Mouse (Mus musculus): ENCODE measurements around the gene Hspa4. TPM values are rescaled to one million over a fixed set of nuclear protein-coding genes. Genes with fewer than 3 reads are reported as not detected.
"Not testable (repeated sequence)": the region's sequence is repeated elsewhere in the genome, so short reads cannot be mapped to it uniquely, and the experiment has no call there.

The Hspa4 gene
- total RNA-seq (2021), result 10 to 100 TPM; 82.0 to 82.4 TPM
- long read RNA-seq, experiment 1, full-length matches to known transcripts, result 20 of 43 reads
- long read RNA-seq, experiment 1, partial matches to known transcripts, result 7 of 43 reads
- long read RNA-seq, experiment 1, other reads (novel, unspliced or antisense), result 16 of 43 reads
- long read RNA-seq, experiment 2, full-length matches to known transcripts, result 28 of 53 reads
- long read RNA-seq, experiment 2, partial matches to known transcripts, result 8 of 53 reads
- long read RNA-seq, experiment 2, other reads (novel, unspliced or antisense), result 17 of 53 reads

DNA sequence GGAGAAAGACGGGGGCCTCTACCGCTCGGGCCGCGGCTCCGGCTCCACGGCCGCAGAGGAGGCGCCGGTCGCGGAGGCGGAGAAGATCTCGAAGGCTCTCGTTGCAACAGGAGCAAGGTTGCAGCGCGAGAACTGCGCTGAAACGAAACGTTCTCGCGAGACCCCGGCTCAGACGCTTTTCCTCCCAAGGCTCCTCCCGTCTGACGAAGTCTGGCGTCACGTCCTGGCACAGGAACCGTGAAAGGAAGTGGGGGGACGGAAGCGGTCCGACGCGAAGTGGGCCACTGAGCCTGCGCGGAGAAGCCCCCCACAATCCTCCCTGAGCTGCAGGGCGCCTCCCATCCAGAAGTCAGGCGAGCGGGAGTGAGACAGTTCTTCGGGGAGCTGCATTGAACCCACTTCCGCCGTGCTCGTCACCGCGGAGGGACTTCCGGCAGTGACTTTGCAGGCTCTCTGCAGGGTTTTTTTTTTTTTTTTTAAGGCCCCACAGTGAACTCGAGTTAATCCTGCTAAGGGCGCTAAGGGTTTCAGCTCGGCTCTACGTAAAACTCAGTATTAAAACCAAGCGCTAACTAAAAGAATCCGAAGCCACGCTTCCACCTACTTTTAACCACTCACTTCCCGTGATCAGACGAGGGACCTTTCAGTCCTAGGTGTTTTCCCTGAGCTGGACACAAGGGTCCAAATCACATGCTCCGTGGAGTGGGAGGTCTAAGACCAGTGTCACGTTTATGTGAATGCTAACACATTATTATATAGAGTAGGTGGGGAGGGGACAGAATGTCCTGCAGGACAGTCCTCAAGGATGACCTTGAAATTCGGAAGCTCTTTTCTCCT is at the start of gene Hspa4:
Gene Hspa4, minus strand, starts transcription at position 128 of the 837 bp plus-strand sequence.
- intact Hi-C loops (cut with DNase I), result no loop called here

DNA sequence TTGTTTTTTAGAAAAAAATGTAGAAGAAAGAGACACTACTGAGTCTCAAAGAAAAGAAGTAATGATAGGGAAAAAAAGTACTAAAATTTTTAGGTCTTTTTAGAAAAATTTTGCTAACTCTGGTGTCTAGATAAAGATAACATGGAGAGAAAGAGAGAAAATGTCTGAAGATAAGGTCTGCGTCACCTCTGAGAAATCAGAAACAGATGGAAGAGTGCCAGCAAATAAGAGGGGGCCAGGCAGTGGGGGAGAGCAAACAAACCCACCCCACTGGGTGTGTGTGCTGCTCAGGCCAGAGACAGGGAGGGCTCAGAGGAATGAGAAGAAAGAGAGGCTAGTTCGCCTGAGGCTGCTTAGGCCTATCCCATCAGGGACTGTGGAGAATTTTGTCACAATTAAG is 45.5 kb upstream of the Hspa4 start:
- intact Hi-C loops (cut with DNase I), result no loop called here
- no peak for DNase-seq

More for the DNA sequence above, at the start of gene Hspa4:
- DNase-seq, result peak; percentile 99

DNA sequence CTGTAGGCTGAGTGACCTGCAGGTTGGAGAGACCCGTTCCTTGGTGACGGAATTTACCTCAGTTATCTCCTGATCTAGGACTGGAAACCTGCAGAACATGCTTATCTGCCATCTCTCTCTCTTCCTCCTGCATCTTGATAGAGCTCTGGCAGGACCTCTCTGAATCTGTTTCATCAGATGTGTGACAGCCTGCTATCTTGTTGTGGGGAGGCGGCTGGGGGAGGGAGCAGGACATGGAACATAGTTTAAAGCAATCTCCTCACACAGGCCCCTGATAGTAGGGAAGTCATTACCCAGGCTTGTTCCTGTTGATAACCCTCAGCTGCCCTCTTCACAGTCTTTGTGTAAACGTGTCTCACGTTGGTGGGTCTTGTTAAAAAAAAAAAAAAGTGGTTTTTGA is 45.1 kb upstream of the Hspa4 start:
- no peak for DNase-seq
- intact Hi-C loops (cut with DNase I), result no loop called here

DNA sequence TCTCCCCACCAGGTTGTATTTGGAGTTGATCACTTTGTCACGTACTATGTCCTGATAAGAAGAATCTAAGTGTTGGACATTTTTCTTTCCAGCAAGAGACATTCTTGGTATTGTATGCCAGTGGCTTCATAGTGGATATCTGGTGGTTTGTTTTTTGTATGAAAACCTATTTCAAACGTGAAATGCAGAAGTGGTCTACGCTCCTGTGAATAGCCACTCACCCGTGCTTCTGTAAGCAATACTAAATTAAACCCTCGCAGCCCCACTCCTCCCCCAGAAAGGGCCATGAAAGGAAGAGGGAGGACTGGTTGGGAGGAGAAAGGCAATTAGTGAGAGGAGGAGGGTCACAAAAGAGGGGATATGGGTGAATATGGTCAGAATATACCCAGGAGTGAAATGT is 42.5 kb upstream of the Hspa4 start:
- intact Hi-C loops (cut with DNase I), result no loop called here
- no peak for DNase-seq

DNA sequence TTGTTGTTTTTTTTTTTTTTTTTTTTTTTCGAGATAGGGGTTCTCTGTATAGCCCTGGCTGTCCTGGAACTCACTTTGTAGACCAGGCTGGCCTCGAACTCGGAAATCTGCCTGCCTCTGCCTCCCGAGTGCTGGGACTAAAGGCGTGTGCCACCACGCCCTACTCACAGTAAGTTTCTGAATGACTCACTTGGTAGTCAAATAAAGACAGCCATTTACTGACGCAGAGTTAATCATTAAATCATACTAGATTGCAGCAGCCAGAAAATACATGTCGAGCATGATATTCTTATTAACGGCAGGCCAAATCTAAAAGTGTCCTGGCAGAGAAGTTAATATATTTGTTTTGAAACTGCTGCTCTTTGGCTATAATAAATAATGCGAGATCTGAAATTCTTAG is 40.8 kb upstream of the Hspa4 start:
- intact Hi-C loops (cut with DNase I); DNase-seq: not testable (repeated sequence)

DNA sequence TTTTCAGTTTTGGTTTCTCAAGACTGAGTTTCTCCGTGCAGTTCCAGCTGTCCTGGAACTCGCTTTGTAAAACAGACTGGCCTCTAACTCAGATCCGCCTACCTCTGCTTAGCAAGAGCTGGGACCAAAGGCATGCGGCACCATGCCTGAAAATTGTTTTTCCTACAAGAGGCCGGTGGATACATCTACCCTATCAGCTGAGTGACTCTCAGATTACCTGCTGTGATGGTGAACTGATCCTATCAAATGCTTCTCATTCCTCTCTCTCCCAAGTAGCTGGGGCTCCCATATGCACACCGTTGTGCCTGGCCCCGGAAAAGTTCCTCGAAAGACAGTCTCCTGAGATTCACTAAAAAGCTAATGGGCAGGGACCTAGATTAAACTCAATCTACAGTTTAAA is 37.4 kb upstream of the Hspa4 start:
- DNase-seq, result no peak
- intact Hi-C loops (cut with DNase I), result no loop called here

DNA sequence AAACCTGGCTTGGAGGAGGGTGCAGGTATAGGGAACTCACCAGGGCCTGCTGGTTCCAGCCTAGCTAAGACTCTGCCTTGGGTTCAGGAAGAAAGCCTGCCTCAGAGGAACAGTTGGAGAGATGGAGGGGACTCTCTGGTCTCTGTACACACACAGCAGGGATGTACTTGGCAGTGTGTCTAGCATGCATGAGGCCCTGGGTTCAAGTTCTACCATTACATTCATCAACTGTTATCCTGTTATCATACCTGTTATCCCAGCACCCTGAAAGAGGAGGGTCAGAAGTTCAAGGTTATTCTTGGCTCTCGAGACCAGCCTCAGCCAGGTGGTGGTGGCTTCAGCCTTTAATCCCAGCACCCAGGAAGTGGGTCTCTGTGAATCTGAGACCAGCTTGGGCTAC is 36.7 kb upstream of the Hspa4 start:
- intact Hi-C loops (cut with DNase I), result no loop called here
- DNase-seq, result no peak

DNA sequence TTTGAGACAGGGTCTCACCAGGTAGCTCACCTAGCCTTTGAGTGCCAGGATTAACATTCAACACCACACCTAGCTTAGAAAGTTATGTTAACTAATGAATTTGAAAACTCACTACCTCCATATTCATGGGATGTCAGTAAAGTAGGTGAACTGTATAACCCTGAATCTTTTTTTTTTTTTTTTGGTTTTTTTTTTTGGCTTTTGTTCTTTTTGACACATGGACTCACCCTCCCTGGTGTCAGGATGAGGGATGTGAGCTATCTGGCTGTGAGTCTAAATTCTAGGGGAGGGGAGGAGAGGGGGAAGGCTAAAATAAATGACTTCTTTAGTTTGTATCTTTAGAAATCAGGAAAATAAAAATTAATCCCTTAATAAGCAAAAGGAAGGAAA is 35.9 kb upstream of the Hspa4 start:
- intact Hi-C loops (cut with DNase I), result no loop called here
- DNase-seq, result no peak

DNA sequence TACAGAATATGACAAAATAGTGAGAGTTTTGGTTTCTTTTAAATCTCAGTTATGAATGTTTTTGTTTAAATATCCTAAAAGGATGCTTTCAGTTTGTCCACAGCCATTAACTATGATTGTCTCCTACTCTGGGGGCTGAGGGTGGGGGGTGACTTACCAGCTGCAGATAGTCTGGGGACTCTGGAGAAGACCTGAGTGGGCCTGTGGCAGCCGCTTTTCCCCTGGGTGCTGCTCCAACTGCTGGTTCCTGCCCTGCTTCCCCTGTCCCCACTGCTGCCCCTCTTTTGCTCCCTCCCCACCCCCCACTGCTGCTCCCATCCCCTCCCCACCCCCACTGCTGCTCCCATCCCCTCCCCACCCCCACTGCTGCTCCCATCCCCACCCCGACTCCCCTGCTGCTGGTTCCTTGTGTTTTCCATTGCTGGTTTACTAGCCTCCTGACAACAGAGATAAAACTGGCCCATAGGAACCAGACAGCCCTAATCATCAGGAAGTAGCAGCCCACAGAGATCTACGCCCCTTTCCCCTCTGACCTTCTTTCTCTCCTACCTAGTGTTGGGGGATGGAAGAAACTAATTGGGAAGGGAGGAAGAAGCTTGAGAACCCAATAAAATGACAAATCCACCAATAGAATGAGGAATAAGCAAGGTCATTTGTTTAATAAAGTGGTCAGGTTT is 35.4 kb upstream of the Hspa4 start:
- intact Hi-C loops (cut with DNase I), result no loop called here
- no peak for DNase-seq

DNA sequence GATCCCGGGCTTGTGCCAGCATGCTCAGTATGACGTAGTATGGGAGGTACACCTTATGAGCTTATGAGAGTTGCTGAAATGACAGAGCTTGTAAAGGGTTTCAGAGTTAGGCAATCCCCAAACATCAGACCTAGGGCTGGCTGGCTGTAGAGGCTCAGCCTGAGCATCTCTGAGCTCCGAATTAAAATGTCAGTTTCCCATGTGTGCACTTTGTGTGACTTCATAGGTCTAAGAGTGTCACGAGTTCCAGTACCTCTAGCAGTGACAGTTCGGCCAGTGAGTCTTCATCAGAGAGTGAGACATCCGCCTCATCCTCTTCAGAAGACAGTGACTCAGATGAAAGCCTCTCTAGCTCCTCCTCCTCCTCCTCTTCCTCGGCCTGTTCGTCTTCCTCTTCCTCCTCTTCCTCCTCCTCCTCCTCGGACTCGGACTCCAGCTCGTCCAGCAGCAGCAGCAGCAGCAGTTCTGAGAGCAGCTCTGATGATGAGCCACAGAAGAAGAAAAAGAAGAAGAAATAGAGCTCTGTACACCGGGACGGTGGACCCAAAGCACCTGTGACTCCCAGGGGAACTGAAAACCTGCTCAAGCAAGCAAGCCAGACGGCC is 31.9 kb upstream of the Hspa4 start:
- DNase-seq, result no peak
- intact Hi-C loops (cut with DNase I), result no loop called here

DNA sequence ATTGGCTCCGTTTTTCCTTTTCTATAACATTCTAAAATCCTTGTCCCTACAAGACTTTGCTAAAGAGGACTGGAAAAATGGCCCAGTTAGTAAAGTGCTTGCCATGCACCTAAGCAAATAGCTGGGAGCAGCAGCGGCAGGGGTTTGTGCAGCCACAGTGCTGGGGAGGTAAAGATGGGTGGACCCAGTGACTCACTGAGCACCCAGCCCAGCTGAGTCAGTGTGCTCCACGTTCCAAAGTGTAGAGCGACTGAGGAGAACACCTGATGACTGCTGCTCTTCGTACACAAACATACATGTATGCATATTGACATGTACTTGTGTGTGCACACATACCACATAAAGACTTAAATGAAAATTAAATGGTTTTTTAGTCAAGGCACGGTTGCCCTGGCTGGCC is 30.9 kb upstream of the Hspa4 start:
- no peak for DNase-seq
- intact Hi-C loops (cut with DNase I), result no loop called here

DNA sequence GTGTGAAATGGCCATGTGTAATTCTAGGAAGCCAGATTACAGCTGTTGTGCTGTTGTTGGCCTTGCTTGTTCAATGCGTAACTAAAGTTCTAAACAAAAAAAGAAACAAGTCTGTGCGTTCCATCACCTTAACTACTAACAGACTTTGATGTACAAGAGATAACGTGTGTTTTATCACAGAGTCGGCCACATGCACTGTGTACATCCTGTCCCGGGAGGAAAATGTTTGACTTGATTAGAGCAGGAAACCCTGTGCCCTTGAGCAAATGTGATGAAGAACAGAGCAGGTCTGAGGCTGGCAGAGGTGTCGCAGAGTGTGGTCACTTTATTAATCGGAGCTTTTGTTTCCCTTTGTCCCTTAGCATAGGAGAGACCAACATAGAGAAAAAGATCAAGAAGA is 30.1 kb upstream of the Hspa4 start:
- intact Hi-C loops (cut with DNase I), result no loop called here
- no peak for DNase-seq

DNA sequence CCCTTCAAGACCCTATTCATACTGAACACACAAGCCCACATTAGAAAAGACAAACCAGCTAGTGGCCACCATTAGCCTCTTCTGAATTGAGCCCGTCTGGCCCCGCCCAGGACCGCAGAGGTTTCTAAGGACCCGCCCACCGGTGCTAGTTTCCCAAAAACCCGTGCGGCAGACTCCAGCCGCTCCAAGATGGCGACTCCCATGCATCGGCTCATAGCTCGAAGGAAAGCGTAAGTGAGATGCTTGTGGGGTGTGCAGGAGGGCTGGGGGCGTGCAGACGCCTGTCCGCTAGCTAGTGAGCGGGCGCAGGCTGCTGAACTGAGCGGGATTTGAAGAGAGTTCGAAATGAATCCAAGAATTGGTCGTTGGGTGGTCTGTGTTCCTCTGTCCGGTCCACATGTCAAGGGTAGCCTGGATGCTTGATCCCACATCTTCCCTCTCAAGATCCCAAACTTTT is 24.3 kb upstream of the Hspa4 start, which contains the start of gene Zcchc10:
Gene Zcchc10, plus strand, starts transcription at position 168 of the 457 bp plus-strand sequence.
- intact Hi-C loops (cut with DNase I), result no loop called here
- DNase-seq, result peak; percentile 81 to 82

DNA sequence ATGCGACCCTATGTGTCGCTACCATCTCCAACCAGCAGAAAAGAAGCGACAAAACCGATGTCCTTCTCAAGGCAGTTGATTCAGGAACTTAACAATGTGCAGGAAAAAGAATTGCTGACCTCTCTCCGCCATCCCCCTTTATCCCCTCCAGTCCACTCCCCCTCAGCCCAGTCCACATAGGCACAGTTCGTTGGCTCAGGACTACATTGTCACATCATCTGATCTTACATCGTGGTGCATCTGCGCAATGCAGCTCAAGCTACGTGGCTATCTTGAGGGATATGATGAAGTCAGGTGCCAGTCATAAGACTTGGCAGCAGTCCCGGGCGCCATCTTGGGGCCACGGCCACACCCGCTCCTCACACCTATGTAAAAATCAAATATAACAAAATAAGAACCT is 19.6 kb upstream of the Hspa4 start:
- DNase-seq; intact Hi-C loops (cut with DNase I): not testable (repeated sequence)

DNA sequence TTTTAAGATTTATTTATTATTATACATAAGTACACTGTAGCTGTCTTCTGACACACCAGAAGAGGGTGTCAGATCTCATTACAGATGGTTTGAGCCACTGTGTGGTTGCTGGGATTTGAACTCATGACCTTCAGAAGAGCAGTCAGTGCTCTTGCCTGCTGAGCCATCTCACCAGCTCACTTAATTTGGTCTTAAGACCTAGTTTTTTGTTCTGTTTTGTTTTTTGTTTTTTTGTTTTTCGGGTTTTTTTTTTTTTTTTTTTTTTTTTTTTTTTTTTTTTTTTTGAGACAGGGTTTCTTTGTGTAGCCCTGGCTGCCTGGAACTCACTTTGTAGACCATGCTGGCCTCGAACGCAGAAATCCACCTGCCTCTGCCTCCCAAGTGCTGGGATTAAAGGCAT is 18.3 kb upstream of the Hspa4 start:
- intact Hi-C loops (cut with DNase I); DNase-seq: not testable (repeated sequence)

DNA sequence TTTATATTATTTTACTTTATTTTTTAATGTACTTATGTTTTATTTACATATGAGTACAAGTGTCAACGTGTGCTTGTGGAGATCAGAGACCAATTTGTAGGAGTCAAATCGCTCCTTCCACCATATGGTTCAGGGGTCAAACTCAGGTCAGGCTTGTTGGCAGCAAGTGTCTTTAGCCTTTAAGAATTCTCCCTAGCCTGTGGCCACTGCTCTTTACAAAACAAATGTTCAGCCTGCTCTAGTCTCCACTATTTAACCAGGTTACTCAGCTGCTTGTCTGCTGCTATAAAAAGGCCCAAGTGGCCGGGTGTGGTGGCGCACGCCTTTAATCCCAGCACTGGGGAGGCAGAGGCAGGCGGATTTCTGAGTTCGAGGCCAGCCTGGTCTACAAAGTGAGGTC is 17.8 kb upstream of the Hspa4 start:
- intact Hi-C loops (cut with DNase I), result no loop called here
- no peak for DNase-seq

DNA sequence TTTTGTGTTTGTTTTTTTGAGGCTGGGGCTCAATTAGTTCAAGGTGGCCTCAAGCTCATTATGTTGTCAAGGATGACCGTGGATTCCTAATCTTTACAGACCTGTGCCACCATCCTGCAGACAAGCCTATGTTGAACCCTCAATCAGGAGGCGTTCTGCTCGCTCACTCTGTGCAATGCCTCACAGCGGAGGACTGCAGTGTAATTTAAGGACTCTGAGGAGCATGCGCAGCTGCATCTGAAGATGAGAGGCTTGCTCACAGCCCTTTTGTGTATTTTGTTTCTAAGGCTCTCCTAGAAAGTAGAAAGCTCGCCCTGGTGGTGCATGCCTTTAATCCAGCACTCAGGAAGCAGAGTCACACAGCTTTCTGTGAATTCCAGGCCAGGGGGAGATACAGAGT is 16.7 kb upstream of the Hspa4 start:
- DNase-seq, result no peak

DNA sequence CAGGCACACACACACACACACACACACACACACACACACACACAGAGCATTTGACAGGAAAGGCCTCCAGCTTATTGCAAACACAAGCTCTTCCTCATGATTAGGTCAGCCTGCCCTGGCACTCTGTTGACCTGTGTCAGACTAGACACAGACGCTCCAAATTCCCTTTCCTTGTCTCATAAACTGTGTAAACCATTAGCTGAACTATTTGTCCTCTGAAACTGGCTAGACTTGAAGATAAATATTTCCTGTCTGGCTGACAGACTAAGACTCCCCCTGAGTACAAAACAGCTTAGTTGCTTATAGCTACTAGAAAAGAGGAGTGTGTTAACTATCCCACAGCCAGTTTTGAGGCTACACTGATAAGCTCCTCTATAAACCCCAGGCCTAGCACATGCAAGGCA is 14.5 kb upstream of the Hspa4 start:
- intact Hi-C loops (cut with DNase I), result no loop called here
- DNase-seq, result peak in 1 of 2 experiments; percentile 11

More for the DNA sequence above, 16.7 kb upstream of the Hspa4 start:
- intact Hi-C loops (cut with DNase I), result no loop called here

DNA sequence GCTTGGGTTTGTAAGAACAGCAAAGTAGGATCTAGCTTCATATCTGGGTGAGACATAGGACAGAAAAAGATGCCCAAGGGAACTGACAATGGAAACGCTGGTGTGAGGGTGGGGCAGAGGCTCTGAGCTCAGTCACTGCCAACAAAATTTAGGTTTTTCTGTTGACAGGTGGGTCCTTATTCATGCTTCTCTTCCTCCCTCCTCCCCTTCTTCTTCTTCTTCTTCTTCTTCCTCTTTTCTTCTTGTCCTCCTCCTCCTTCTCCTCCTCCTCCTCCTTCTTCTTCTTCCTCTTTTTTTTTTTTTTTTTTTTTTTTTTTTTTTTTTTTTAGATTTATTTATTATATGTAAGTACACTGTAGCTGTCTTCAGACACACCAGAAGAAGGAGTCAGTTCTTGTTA is 12.6 kb upstream of the Hspa4 start:
- DNase-seq; intact Hi-C loops (cut with DNase I): not testable (repeated sequence)

DNA sequence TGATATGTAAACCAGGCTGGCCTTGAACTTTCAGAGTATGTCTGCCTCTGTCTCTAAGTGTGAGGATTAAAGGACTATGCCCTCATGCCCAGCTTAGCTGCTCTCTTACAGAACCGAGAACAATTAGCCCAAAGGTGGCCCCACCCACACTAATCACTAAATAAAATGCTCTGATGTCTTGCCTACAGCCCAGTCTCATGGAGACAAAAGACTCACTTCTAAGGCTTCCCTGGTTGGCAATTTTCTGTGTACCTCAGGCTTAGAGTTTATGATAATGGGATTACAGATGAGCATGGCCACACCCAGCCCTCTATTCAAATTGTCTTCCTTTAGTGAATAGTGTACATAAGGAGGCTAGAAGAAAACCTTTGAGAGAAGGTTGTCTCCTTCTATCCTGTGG is 11.1 kb upstream of the Hspa4 start:
- no peak for DNase-seq
- intact Hi-C loops (cut with DNase I), result no loop called here

DNA sequence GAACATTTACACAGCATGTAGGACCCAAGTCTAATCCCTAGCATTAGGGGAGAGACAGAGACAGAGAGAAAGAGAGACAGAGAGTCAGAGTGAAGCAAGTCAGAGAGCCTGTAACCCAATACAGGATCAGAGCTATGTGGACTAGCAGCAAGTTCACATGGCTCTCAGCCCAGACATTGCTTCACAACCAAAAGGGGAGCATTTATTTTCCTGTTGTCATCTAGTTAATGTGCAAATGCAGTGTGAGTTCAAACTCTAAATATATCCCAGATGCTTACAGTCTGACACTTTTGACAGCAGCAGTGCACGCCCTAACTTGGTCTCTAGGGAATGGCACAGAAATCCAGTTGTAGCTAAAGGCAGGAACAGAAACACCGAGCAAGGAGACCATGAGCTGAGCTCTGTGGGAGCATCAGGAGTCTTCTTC is 8.6 kb upstream of the Hspa4 start:
- intact Hi-C loops (cut with DNase I), result no loop called here
- DNase-seq, result peak; percentile 33 to 78

All from gastrocnemius, postnatal 36 days (tissue).